Mouse (Mus musculus): ENCODE results near the gene Mag. TPM values are rescaled to one million over a fixed set of nuclear protein-coding genes. Genes with fewer than 3 reads are reported as not detected.
"Not testable (repeated sequence)": the region's sequence is repeated elsewhere in the genome, so short reads cannot be mapped to it uniquely, and the experiment has no call there.

The Mag gene
- total RNA-seq, 1 experiment from 2014 or later = 0.70 TPM

DNA sequence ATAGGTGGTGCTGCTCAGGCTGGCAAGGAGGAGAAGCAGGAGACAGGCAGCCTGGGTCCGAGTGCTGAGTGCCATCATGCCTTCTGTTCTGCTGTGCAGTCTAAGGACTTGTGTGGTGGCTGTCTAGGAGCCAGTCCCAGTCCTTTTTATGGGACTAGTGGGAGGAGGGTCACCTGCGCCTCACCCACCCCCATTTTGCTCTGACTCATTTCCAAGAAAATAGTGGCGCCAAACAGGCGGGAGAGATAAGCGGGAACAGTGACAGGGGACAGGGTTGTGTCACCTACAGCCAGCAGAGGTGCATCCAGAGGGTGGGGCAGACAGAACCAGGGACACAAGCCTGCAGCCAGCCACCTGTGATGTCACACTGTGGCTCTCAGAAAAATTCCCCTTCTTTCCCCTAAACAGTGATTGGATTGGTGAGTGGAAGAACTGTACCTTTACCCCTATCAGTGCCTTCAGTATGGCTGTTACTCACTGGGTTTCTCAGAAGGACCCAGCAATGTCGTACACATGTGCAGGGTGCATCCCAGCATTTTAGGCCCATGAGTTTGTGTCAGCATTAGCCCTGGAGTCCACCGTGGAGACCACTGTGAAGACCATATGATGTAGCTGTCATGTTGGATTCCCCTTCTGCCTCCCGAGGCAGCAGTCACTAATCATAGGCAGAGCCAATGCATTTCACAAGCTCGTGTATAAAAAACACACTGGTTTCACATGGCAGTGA, 29.4 kb upstream of the Mag start, which contains the start of gene Hamp:
Gene Hamp (minus strand): TSS at position 124 of the 727 bp plus-strand sequence.
- no peak for ATAC-seq (ENCODE audit: extremely low read depth, insufficient number of reproducible peaks, low FRiP score, poor library complexity, severe bottlenecking)

DNA sequence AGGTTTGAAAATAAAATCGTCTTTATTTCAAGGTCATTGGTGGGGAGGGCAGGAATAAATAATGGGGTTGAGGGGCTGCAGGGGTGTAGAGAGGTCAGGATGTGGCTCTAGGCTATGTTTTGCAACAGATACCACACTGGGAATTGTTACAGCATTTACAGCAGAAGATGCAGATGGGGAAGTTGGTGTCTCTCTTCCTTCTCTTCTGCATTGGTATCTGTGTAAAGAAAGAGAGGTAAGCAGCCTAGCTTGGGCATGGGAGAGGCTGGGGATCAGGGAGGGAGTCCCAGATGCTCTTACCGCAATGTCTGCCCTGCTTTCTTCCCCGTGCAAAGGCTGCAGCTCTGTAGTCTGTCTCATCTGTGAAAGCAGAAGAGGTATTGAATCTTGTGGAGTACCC, 27.7 kb upstream of the Mag start:
- ATAC-seq (ENCODE audit: extremely low read depth, insufficient number of reproducible peaks, low FRiP score, poor library complexity, severe bottlenecking) = not testable (repeated sequence)

DNA sequence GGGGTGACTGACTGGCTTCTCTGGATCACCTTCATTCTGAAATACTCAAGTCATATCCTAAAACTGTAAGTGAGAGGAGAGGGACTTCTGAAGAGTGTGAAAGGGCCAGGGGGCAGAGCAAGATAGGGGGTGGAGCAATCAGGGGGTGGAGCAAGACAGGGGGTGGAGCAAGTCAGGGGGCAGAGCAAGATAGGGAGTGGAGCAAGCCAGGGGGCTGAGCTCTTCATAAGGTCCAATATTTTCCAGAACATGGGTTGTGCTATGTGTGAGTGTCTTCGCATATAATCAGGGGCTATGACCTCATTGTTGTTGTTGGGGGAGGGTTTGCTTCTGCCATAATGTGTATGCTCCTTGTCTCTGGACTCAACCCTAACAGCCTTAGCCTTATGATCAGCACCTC, 25.4 kb upstream of the Mag start:
- ATAC-seq (ENCODE audit: extremely low read depth, insufficient number of reproducible peaks, low FRiP score, poor library complexity, severe bottlenecking) = not testable (repeated sequence)

DNA sequence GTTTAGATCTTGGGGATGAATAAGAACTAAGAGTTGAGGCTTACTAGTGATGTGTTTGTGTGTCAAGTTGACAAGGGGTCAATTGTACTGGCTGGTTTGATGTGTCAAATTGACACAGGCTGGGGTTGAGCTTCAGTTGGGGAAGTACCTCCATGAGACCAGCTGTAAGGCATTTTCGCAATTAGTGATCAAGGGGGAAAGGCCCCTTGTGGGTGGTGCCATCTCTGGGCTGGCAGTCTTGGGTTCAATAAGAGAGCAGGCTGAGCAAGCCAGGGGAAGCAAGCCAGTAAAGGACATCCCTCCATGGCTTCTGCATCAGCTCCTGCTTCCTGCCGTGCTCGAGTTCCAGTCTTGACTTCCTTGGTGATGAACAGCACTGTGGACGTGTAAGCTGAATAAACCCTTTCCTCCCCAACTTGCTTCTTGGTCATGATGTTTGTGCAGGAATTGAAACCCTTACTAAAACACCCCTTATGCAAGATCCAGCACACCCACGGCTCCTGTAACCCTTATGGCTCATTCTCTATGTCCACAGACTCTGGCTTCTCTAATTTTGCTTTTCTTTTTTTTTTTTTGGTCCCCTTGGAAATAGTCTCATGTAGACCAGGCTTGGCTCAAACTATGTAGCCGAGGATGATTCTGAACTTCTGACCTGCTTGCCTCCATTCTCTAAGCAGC, 20.9 kb upstream of the Mag start:
- ATAC-seq (ENCODE audit: extremely low read depth, insufficient number of reproducible peaks, low FRiP score, poor library complexity, severe bottlenecking) = not testable (repeated sequence)

DNA sequence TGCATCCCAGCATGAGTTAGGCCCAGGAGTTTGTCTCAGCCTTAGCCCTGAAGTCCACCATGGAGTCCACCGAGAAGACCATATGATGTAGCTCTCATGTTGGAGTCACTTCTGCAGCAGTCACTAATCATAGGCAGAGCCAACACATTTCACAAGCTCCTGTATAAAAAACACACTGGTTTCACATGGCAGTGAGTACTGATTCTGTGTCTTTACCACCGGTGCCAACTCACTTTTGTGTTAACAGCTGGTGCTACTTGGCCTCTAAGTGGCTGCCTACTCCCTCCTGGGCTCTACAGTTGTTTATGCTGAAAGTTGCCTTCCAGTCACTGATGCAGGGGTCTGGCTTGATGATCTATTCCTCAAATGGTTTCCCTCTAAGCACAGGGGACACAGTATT, 9.9 kb upstream of the Mag start, which contains the start of gene Hamp2:
Gene Hamp2 (minus strand): TSS at position 101 of the 400 bp plus-strand sequence.
- ATAC-seq (ENCODE audit: extremely low read depth, insufficient number of reproducible peaks, low FRiP score, poor library complexity, severe bottlenecking) = not testable (repeated sequence)

DNA sequence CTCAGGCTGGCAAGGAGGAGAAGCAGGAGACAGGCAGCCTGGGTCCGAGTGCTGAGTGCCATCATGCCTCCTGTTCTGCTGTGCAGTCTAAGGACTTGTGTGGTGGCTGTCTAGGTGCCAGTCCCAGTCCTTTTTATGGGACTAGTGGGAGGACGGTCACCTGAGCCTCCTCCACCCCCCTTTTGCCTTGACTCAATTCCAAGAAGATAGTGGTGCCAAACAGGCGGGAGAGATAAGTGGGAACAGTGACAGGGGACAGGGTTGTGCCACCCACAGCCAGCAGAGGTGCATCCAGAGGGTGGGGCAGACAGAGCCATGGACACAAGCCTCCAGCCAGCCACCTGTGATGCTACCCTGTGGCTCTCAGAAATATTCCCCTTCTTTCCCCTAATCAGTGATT, 9.4 kb upstream of the Mag start:
- no peak for ATAC-seq (ENCODE audit: extremely low read depth, insufficient number of reproducible peaks, low FRiP score, poor library complexity, severe bottlenecking)

DNA sequence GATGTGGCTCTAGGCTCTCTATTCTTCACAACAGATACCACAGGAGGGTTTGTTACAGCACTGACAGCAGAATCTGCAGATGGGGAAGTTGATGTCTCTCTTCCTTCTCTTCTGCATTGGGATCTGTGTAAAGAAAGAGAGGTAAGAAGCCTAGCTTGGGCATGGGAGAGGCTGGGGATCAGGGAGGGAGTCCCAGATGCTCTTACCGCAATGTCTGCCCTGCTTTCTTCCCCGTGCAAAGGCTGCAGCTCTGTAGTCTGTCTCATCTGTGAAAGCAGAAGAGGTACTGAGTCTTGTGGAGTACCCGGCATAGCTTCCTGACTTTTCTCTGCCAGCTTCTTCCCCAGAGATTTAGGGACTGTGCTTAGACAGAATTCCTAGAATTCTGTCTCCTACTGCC, 7.8 kb upstream of the Mag start:
- ATAC-seq (ENCODE audit: extremely low read depth, insufficient number of reproducible peaks, low FRiP score, poor library complexity, severe bottlenecking) = not testable (repeated sequence)

DNA sequence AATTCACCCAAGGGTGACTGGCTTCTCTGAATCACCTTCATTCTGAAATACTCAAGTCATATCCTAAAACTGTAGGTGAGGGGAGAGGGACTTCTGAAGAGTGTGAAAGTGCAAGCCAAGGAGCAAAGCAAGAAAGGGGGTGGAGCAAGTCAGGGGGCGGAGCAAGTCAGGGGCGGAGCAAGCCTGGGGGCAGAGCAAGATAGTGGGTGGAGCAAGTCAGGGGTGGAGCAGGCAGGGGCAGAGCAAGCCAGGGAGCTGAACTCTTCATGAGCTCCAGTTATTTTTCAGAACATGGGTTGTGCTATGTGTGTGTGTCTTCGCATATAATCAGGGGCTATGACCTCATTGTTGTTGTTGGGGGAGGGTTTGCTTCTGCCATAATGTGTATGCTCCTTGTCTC, 5.5 kb upstream of the Mag start:
- ATAC-seq (ENCODE audit: extremely low read depth, insufficient number of reproducible peaks, low FRiP score, poor library complexity, severe bottlenecking) = no peak

DNA sequence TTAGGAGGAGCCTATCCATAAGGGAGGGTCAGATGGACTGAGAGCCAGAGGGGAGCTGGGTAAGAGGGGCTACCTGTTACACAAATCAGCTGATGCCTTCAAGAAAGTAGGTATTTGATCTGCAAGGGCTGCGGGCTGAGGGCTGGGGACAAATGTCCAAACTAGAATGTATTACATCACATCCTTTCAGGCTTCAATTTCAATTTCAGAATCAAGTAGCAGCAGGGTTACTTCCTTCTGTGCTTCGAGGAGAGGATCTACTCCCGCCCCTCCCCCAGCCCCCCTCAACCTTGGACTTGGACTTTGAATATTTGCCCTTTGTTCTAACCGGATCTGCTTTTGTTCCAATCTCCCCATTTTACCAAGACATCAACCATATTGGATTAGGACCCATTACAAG, 2.5 kb upstream of the Mag start:
- no peak for ATAC-seq (ENCODE audit: extremely low read depth, insufficient number of reproducible peaks, low FRiP score, poor library complexity, severe bottlenecking)

DNA sequence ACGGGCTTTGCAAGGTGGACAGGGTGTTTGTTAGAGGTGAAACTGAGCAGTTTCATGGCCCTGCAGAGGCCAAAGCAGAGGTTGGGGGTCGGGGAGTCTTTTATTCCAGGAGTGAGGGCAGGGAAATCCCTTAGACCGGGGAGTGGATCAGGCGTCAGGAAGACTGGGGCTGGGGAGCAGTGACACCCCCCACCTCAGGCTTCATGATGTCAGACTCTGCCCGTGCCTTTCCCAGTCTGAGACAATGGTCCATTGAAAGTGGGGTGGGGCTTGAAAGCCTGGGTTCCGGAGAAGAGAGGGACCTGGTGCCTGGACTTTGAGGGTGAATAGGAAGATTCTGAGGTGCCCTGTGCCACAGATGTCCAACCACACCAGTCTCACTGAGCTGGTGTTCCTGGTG, 2.0 kb upstream of the Mag start:
- ATAC-seq (ENCODE audit: extremely low read depth, insufficient number of reproducible peaks, low FRiP score, poor library complexity, severe bottlenecking) = no peak

DNA sequence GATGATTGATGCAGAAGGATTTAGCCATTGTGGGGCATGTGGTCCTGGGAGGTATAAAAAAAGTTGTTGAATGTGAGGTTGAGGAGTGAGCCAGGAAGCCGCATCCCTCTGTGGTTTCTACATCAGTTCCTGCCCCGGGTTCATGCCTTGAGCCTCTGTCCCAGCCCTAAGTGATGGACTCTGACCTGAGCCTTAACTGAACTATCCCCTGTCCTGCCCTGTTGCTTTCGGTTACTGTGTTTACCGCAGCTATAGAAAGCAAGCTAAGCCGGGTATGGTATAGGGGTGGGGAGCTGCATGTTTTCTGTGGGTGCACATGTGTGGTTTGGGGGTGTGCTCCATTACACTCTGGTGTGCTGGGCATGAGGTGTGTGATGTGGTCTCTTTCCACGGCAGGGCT, 4.9 kb downstream of the Mag start:
- ATAC-seq (ENCODE audit: extremely low read depth, insufficient number of reproducible peaks, low FRiP score, poor library complexity, severe bottlenecking) = no peak

DNA sequence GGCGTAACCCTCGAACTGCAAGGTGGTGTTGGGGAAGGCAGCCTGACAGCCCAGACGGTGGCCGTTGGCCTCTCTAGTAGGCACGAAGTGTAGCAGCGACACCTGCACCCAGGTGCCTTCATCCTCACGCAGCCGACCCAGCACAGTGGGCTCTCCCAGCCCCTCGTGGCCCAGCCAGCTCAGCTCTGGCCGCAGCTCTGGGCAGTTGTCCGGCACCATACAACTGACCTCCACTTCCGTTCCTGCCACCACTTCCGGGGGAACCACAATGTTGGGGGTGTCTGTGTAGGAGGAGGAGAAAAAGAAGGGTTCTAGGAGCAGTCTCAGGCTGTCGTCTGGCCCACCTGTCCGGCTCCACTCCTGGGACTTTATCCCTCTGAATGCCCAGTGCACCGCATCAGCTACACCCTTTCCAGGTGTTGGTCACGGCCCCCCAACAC, 5.7 kb downstream of the Mag start:
- ATAC-seq (ENCODE audit: extremely low read depth, insufficient number of reproducible peaks, low FRiP score, poor library complexity, severe bottlenecking) = no peak; the same call in 1 of the 2 replicates

DNA sequence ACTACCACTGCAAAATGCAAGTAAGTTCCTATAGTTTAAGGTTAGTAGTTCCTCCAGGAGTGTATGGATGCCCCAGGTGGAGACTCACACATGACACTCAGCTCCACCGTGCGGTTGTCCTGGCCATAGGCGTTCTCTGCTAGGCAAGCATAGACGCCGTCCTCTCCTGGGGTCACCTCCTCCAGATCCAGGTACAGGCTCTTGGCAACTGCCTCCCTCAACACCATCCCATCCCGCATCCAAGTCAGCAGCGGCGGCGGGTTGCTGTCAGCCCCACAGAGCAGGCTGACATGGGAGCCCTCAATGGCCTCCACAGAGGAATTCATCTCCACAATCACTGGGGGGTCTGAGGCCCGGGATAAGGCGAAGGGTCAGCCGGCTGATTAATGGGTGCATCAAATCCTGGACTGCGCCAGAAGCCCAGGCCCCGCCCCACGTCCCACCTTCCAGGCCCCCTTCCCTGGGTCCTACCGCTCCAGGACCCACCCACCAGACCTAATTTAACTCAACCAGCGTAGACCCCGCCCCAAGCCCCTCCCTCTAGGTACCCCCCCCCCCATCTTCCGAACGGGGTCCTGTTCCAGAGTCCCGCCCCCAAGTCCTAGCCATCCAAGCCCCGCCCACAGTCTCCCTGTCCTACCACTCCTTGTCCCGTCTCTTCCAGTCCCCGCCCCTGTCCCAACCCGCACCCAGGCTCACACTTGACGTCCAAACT, 6.2 kb downstream of the Mag start:
- ATAC-seq (ENCODE audit: extremely low read depth, insufficient number of reproducible peaks, low FRiP score, poor library complexity, severe bottlenecking) = no peak

DNA sequence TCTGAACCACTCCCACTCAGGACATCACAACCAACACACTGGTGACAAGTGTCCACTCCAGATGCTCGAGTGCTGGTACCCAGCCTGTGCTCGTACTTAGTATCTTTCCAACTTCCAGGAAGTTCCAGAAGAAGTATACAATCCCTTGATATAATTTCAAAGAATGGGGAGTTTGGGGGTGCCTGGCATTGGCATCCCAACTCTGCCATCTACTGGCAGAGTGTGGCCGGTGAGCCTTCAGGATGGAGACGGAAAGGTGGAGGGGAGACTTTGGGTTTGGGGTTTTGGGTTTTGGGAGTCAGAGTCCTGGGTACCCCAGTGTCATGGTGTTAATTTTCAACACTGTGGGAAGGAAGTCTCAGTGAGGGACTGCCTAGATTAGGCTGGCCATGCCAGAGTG, 10.6 kb downstream of the Mag start:
- ATAC-seq (ENCODE audit: extremely low read depth, insufficient number of reproducible peaks, low FRiP score, poor library complexity, severe bottlenecking) = peak; percentile 57; the same call in 1 of the 2 replicates

DNA sequence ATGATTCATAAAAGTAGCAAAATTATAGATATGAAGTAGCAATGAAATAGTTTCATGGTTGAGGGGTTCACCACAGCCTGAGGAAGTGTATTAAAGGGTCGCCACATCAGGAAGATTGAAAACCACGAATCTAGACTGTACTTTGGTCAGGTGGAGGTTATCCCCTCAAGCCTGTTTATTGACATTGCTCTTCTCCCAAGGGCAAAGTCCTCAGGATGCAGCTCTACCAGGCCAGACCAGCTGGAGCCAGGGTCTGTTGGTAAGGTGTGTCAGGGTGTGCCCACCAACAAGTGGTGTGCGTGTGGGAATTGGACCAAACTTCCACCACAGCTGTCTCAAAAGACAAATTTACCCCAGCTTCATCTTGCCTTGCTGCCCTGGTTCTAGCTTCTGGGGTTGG, 19.5 kb downstream of the Mag start:
- no peak for ATAC-seq (ENCODE audit: extremely low read depth, insufficient number of reproducible peaks, low FRiP score, poor library complexity, severe bottlenecking)

DNA sequence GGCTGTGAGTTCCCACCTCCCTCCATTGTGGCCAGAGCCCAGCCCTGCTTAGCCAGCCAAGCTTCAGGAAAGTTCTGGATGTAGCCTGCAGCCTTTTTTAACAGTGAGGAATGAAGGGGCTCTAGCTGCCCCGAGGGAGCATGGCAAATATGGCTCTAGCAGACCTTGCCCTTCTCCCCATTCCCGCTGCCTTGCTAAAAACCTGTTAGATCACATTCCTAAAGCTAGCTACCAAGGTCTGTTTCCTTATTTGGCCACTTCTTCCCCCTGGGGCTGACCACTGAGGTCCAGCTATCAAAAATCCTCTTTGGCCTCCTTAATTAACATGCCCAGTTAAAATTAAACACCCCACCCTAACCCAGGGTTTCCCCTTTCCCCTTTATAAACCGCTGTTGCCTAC, 22.2 kb downstream of the Mag start:
- ATAC-seq (ENCODE audit: extremely low read depth, insufficient number of reproducible peaks, low FRiP score, poor library complexity, severe bottlenecking) = no peak

DNA sequence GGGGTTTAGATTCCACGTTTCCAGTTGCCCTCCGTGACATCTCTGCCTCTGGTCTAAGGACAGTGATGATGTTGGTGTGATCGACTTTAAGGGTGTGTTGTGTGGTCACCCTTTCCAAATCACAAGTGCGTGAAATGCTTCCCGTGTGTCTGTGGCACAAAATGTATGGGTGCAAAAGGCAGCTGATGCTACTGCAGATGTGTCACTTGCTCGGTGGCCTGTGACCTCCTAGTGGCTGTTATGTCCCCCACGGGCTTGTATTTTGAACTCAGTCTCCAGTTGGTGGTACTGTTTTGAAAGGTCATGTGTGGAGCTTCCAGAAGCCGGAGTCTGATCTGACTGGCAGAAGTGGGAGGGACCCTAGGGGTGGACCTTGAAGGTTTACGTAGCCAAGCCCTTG, 22.9 kb downstream of the Mag start:
- no peak for ATAC-seq (ENCODE audit: extremely low read depth, insufficient number of reproducible peaks, low FRiP score, poor library complexity, severe bottlenecking)

DNA sequence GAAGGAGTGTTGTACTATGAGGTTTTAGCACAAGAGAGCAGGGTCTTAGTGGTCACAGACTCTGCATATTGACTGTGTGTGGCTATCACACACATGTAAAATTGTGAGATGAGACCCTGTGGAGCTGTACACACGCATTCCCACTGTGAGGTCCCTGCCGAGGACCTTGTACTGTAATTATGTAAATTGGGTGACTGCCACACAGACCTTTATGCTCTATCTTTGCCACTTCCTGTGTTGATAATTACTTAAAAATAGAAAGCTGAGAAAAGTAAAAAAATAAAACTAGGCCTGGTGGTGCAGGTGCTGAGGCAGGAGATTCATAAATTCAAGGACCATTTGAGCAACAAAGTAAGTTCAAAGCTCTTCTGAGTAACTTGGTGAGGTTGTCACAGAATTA, 24.0 kb downstream of the Mag start:
- ATAC-seq (ENCODE audit: extremely low read depth, insufficient number of reproducible peaks, low FRiP score, poor library complexity, severe bottlenecking) = no peak

DNA sequence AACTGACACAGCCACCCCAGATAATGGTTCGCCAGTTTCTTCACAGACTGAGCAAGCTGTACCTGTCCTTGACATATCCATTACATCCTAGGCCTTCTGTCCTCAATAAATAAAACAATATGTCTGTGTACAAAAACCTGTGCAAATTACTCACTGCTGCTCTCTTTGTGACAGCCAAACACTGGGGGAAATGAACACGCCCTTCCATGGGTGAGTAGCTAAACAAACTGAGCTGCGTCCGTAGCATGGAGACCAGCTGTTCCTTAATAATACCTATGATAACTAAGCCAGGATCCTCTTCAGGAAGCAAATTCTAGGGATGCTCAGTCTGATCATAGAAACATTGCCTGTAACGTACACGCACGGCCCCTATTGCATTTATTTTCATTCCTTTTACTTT, 25.9 kb downstream of the Mag start:
- no peak for ATAC-seq (ENCODE audit: extremely low read depth, insufficient number of reproducible peaks, low FRiP score, poor library complexity, severe bottlenecking)
